Mouse (Mus musculus): Measurements from ENCODE around the gene Gfpt2.
"Not testable (repeated sequence)": the region's sequence is repeated elsewhere in the genome, so short reads cannot be mapped to it uniquely, and the experiment has no call there.

Gfpt2 gene

GRCm38 (mm10) chr11:49803801-49804200, 9.8 kb downstream of the Gfpt2 start:
- no peaks in the 10 kb centered on the region for H3K27me3 ChIP-seq (ENCODE audit: insufficient read depth, low read length)
- H3K4me1 ChIP-seq (replicated peaks; ENCODE audit: low read depth, low read length) = peaks cover 97% of the 10 kb centered on the region
- no peaks in the 10 kb centered on the region for H3K9me3 ChIP-seq (ENCODE audit: low read length)
- peak overlapping the region; percentile 39 for H3K4me3 ChIP-seq (replicated peaks; ENCODE audit: low read length)
- TF ChIP-seq CTCF (conservative IDR thresholded peaks at IDR 0.05; ENCODE audit: low read length) (peak; percentile 35), NANOG (IDR thresholded peaks at IDR 0.05; ENCODE audit: borderline replicate concordance, low read length) (no peak)
- H3K36me3 ChIP-seq (ENCODE audit: insufficient read depth, low read length) = peaks cover 82% of the 10 kb centered on the region

DNA sequence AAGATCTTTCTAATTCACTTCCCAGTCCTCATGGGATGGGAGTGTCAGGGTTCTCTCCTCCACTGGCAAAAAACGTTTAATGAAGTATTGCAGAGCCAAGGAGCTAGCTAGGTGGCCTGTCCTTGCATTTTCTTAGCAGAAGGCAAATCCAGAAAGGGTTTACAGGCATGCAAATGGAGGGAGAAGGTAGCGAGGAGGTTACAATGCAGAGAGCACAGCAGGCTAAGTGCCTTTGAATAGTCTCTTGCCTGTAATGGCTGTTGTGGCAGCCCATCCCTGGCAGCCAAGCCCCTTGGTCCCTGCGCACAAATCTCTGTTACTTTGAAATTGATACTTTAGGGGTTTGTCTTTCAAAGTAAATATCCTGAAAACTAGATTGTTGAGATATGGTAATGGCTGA, 12.2 kb downstream of the Gfpt2 start:
- no peak for TF ChIP-seq CTCF (conservative IDR thresholded peaks at IDR 0.05; ENCODE audit: low read length)
- TF ChIP-seq POU5F1 (IDR thresholded peaks at IDR 0.05; ENCODE audit: borderline replicate concordance, low read length) = peak; percentile 72
- peak; percentile 77 for TF ChIP-seq NANOG (IDR thresholded peaks at IDR 0.05; ENCODE audit: borderline replicate concordance, low read length)

DNA sequence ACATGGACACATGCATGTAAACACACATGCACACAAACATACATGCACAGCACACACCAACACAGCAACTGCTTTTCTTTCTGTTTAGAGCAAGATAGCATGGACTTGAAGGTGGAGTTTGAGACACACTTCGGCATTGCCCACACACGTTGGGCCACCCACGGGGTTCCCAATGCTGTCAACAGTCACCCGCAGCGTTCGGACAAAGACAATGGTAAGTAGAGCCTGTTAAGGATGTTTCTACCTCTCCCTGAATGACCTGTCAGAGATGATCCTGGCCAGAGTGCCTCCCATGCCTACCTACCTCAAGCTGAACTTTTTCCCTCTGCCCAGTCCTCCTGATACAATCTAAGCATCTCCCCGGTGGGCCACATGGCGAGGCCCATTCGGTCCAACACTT, 15.0 kb downstream of the Gfpt2 start:
- H3K4me3 ChIP-seq (replicated peaks; ENCODE audit: low read length) = peak overlapping the region; percentile 21; the same call in 1 of the 2 replicates
- H3K27me3 ChIP-seq (ENCODE audit: insufficient read depth, low read length) = no peaks in the 10 kb centered on the region
- TF ChIP-seq NANOG (IDR thresholded peaks at IDR 0.05; ENCODE audit: borderline replicate concordance, low read length) (peak; percentile 78; the same call in 1 of the 2 replicates), POU5F1 (IDR thresholded peaks at IDR 0.05; ENCODE audit: borderline replicate concordance, low read length) (no peak)
- H3K36me3 ChIP-seq (ENCODE audit: insufficient read depth, low read length) = peaks cover 82% of the 10 kb centered on the region
- peaks cover 96% of the 10 kb centered on the region for H3K4me1 ChIP-seq (replicated peaks; ENCODE audit: low read depth, low read length)
- H3K9me3 ChIP-seq (ENCODE audit: low read length) = no peaks in the 10 kb centered on the region

More for the DNA sequence above, 12.2 kb downstream of the Gfpt2 start:
- Histone ChIP-seq H3K4me1 (replicated peaks; ENCODE audit: low read depth, low read length) (peaks cover 97% of the 10 kb centered on the region), H3K4me3 (replicated peaks; ENCODE audit: low read length) (peak overlapping the region; percentile 39), H3K36me3 (ENCODE audit: insufficient read depth, low read length) (peaks cover 82% of the 10 kb centered on the region), H3K9me3 (ENCODE audit: low read length) (no peaks in the 10 kb centered on the region), H3K27me3 (ENCODE audit: insufficient read depth, low read length) (no peaks in the 10 kb centered on the region)

DNA sequence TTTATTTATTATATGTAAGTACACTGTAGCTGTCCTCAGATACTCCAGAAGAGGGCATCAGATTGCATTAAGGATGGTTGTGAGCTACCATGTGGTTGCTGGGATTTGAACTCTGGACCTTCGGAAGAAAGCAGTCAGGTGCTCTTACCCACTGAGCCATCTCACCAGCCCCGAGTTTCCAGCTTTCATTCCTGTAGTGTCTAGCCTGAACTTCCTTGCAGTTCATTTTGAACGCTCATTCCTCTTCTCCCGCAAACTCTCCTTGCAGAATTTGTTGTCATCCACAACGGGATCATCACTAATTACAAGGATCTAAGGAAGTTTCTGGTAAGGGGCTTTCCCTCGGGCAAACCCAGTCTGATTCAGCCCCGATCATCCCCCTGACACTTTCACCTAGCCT, 16.7 kb downstream of the Gfpt2 start:
- H3K9me3 ChIP-seq (ENCODE audit: low read length) = not testable (repeated sequence)

GRCm38 (mm10) chr11:49811099-49811541, 17.1 kb downstream of the Gfpt2 start:
- no peaks in the 10 kb centered on the region for H3K9me3 ChIP-seq (ENCODE audit: low read length)
- H3K36me3 ChIP-seq (ENCODE audit: insufficient read depth, low read length) = peaks cover 89% of the 10 kb centered on the region
- no peaks in the 10 kb centered on the region for H3K27me3 ChIP-seq (ENCODE audit: insufficient read depth, low read length)
- no peak for TF ChIP-seq NANOG (IDR thresholded peaks at IDR 0.05; ENCODE audit: borderline replicate concordance, low read length)
- no peak for TF ChIP-seq CTCF (conservative IDR thresholded peaks at IDR 0.05; ENCODE audit: low read length)
- no peak for TF ChIP-seq POU5F1 (IDR thresholded peaks at IDR 0.05; ENCODE audit: borderline replicate concordance, low read length)
- H3K4me1 ChIP-seq (replicated peaks; ENCODE audit: low read depth, low read length) = peaks cover 85% of the 10 kb centered on the region
- peak overlapping the region; percentile 23; the same call in 1 of the 2 replicates for H3K4me3 ChIP-seq (replicated peaks; ENCODE audit: low read length)

More for the DNA sequence above, 16.7 kb downstream of the Gfpt2 start:
- H3K27me3 ChIP-seq (ENCODE audit: insufficient read depth, low read length) = not testable (repeated sequence)
- peak overlapping the region; percentile 23; the same call in 1 of the 2 replicates for H3K4me3 ChIP-seq (replicated peaks; ENCODE audit: low read length)
- H3K4me1 ChIP-seq (replicated peaks; ENCODE audit: low read depth, low read length) = peaks cover 89% of the 10 kb centered on the region
- H3K36me3 ChIP-seq (ENCODE audit: insufficient read depth, low read length) = peaks cover 85% of the 10 kb centered on the region

DNA sequence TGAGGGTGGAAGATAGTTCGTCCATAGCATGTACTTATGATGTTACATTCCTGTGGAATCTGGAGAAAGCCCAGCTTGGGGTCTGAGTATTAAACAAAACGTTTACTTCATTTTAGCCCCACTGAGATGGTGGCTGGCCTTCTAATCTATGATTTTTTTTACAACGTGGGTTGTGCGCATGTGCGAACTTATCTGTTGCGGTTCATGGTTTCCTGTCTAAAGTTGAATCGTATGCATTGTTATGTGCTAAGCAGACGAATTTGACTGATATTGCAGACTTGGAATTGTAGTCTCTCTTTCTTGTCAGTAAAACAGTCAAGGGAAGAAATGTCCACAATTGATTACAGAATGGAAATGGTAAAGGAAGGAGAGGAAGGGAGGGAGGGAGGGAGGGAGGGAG, 17.9 kb downstream of the Gfpt2 start:
- no peak for TF ChIP-seq POU5F1 (IDR thresholded peaks at IDR 0.05; ENCODE audit: borderline replicate concordance, low read length)
- TF ChIP-seq NANOG (IDR thresholded peaks at IDR 0.05; ENCODE audit: borderline replicate concordance, low read length) = no peak
- no peak for TF ChIP-seq CTCF (conservative IDR thresholded peaks at IDR 0.05; ENCODE audit: low read length)
- Histone ChIP-seq H3K9me3 (ENCODE audit: low read length) (no peaks in the 10 kb centered on the region), H3K4me1 (replicated peaks; ENCODE audit: low read depth, low read length) (peaks cover 83% of the 10 kb centered on the region), H3K36me3 (ENCODE audit: insufficient read depth, low read length) (peaks cover 96% of the 10 kb centered on the region), H3K4me3 (replicated peaks; ENCODE audit: low read length) (no peak overlapping the region), H3K27me3 (ENCODE audit: insufficient read depth, low read length) (no peaks in the 10 kb centered on the region)

- H3K36me3 ChIP-seq (ENCODE audit: insufficient read depth, low read length) = peaks cover 98% of the 10 kb centered on the region
- peaks cover 64% of the 10 kb centered on the region for H3K4me1 ChIP-seq (replicated peaks; ENCODE audit: low read depth, low read length)
- no peak overlapping the region for H3K4me3 ChIP-seq (replicated peaks; ENCODE audit: low read length)
- no peaks in the 10 kb centered on the region for H3K27me3 ChIP-seq (ENCODE audit: insufficient read depth, low read length)
- TF ChIP-seq CTCF (conservative IDR thresholded peaks at IDR 0.05; ENCODE audit: low read length) (no peak), POU5F1 (IDR thresholded peaks at IDR 0.05; ENCODE audit: borderline replicate concordance, low read length) (no peak), NANOG (IDR thresholded peaks at IDR 0.05; ENCODE audit: borderline replicate concordance, low read length) (no peak)
- no peaks in the 10 kb centered on the region for H3K9me3 ChIP-seq (ENCODE audit: low read length)
Measured at GRCm38 (mm10) chr11:49818869-49819566, 25.0 kb downstream of the Gfpt2 start.

DNA sequence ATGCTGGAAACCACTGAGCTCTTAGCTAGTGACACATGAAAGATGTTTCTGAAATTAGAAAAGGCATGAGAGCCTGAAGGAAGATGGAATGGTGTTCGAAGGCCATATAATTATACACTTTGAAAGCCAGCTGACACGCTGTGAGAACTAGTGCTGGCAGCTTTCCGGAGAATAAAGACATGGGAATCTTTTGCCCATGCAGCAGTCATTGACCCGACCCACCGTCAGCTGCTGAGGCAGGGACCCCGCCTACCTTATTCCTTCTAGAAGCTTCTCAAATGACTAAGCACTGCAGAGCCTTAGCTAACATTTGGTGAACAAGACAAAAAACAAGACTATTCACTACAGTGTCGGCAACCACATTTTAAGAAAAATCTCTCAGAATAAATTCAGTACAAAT, 25.7 kb downstream of the Gfpt2 start:
- Histone ChIP-seq H3K4me1 (replicated peaks; ENCODE audit: low read depth, low read length) (peaks cover 62% of the 10 kb centered on the region), H3K9me3 (ENCODE audit: low read length) (no peaks in the 10 kb centered on the region), H3K27me3 (ENCODE audit: insufficient read depth, low read length) (no peaks in the 10 kb centered on the region)

DNA sequence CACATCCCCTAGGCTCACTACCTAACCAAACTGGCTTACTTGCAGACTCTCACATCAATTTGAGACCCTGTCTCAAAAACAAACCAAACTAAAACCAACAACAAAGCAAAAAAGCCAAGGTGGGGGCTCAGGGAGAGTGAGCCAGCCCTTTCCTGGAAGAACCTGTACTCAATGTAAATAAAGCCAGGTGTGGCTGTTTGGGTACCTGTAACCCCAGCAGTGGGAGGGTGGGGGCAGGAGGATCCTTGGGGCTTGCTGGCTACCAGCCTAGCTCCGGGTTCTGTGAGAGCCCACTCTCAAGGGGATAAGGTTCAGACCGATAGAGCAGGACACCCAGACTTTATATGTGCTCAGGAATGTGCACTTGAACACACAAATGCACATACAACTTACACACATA, 26.9 kb downstream of the Gfpt2 start:
- TF ChIP-seq NANOG (IDR thresholded peaks at IDR 0.05; ENCODE audit: borderline replicate concordance, low read length) (no peak), POU5F1 (IDR thresholded peaks at IDR 0.05; ENCODE audit: borderline replicate concordance, low read length) (no peak), CTCF (conservative IDR thresholded peaks at IDR 0.05; ENCODE audit: low read length) (no peak)

More for the DNA sequence above, 25.7 kb downstream of the Gfpt2 start:
- TF ChIP-seq NANOG (IDR thresholded peaks at IDR 0.05; ENCODE audit: borderline replicate concordance, low read length) (no peak), POU5F1 (IDR thresholded peaks at IDR 0.05; ENCODE audit: borderline replicate concordance, low read length) (no peak), CTCF (conservative IDR thresholded peaks at IDR 0.05; ENCODE audit: low read length) (no peak)
- no peak overlapping the region for H3K4me3 ChIP-seq (replicated peaks; ENCODE audit: low read length)
- H3K36me3 ChIP-seq (ENCODE audit: insufficient read depth, low read length) = peaks cover 98% of the 10 kb centered on the region

More for the DNA sequence above, 26.9 kb downstream of the Gfpt2 start:
- no peak overlapping the region for H3K4me3 ChIP-seq (replicated peaks; ENCODE audit: low read length)
- peaks cover 58% of the 10 kb centered on the region for H3K4me1 ChIP-seq (replicated peaks; ENCODE audit: low read depth, low read length)
- peaks cover 98% of the 10 kb centered on the region for H3K36me3 ChIP-seq (ENCODE audit: insufficient read depth, low read length)
- no peaks in the 10 kb centered on the region for H3K27me3 ChIP-seq (ENCODE audit: insufficient read depth, low read length)
- H3K9me3 ChIP-seq (ENCODE audit: low read length) = no peaks in the 10 kb centered on the region
